Mouse (Mus musculus) embryo, embryonic 11 days (tissue): ENCODE measurements at regions not wholly inside any gene's neighbourhood (a gene's known extent, or its start where the extent isn't known, plus 50 kb on each side); places are given as distances from the start of the nearest gene placed in this dataset.

Experiments used
- DNase-seq: peaks from one replicate; pipeline ENCODE4 v3.0.0-alpha.2; 2015

- no peak for DNase-seq
Observed at GRCm38 (mm10) chr15:61133316-61133715, 210.5 kb upstream of the A1bg start.

GRCm38 (mm10) chr15:61127971-61128370, 205.2 kb upstream of the A1bg start:
- no peak for DNase-seq

- DNase-seq, result no peak
Observed at GRCm38 (mm10) chr15:61127130-61127529, 204.3 kb upstream of the A1bg start.

- DNase-seq, result no peak
Observed at GRCm38 (mm10) chr15:61116912-61117311, 194.1 kb upstream of the A1bg start.

GRCm38 (mm10) chr15:61109429-61110128, 186.8 kb upstream of the A1bg start:
- peak; percentile 45 for DNase-seq

- DNase-seq, result peak; percentile 28
Observed at GRCm38 (mm10) chr15:61108957-61109356, 186.1 kb upstream of the A1bg start.

GRCm38 (mm10) chr15:61102421-61103412, 179.9 kb upstream of the A1bg start:
- peak; percentile 82 for DNase-seq

- no peak for DNase-seq
Observed at GRCm38 (mm10) chr15:61100807-61101206, 178.0 kb upstream of the A1bg start.

- no peak for DNase-seq
Observed at GRCm38 (mm10) chr15:61098968-61099367, 176.2 kb upstream of the A1bg start.

- DNase-seq, result no peak
Observed at GRCm38 (mm10) chr15:61098519-61098918, 175.7 kb upstream of the A1bg start.

- peak; percentile 75 for DNase-seq
Observed at GRCm38 (mm10) chr15:61096021-61096781, 173.4 kb upstream of the A1bg start.

GRCm38 (mm10) chr15:61055017-61055609, 132.3 kb upstream of the A1bg start:
- no peak for DNase-seq

GRCm38 (mm10) chr15:61051363-61051762, 128.6 kb upstream of the A1bg start:
- peak; percentile 3 for DNase-seq

- DNase-seq, result no peak
Observed at GRCm38 (mm10) chr15:61009509-61009908, 86.7 kb upstream of the A1bg start.

GRCm38 (mm10) chr15:61007461-61008059, 84.7 kb upstream of the A1bg start:
- no peak for DNase-seq

GRCm38 (mm10) chr15:61006608-61007007, 83.8 kb upstream of the A1bg start:
- no peak for DNase-seq

- DNase-seq, result no peak
Observed at GRCm38 (mm10) chr15:60993971-60994690, 71.3 kb upstream of the A1bg start.

GRCm38 (mm10) chr15:60993394-60993793, 70.6 kb upstream of the A1bg start:
- no peak for DNase-seq

- DNase-seq, result no peak
Observed at GRCm38 (mm10) chr15:60982576-60982975, 59.8 kb upstream of the A1bg start.
